Mouse (Mus musculus) monocyte, adult 5-6 weeks (primary cell): ENCODE measurements at regions not wholly inside any gene's neighbourhood (a gene's known extent, or its start where the extent isn't known, plus 50 kb on each side); places are given as distances from the start of the nearest gene placed in this dataset.
"Not testable (repeated sequence)": the region's sequence is repeated elsewhere in the genome, so short reads cannot be mapped to it uniquely, and the experiment has no call there.

ENCODE experiments used
- ATAC-seq: fragments of 153-309, 156-312 bp; replicated peaks from 2 replicates; pipeline ENCODE4 v1.8.0; 2017; ENCODE audit warnings: mild to moderate bottlenecking; ENCODE audit not compliant: low TSS enrichment, insufficient number of reproducible peaks, severe bottlenecking, poor library complexity, low FRiP score

GRCm38 (mm10) chr7:106055074-106055473 lies 101.3 kb upstream of the Gm4070 start:
- ATAC-seq: peak; percentile 97

GRCm38 (mm10) chr7:106036556-106036955 lies 82.8 kb upstream of the Gm4070 start:
- not testable (repeated sequence) for ATAC-seq

GRCm38 (mm10) chr7:106031612-106032150 lies 77.9 kb upstream of the Gm4070 start:
- ATAC-seq: not testable (repeated sequence)
